Mouse (Mus musculus) cerebellum, adult 11 months (tissue): ENCODE measurements around the gene Cux1.
"Not testable (repeated sequence)": the region's sequence is repeated elsewhere in the genome, so short reads cannot be mapped to it uniquely, and the experiment has no call there.

ENCODE experiments used
- DNase-seq: peaks from one replicate; pipeline ENCODE4 v3.0.0; 2022

Cux1 gene

GRCm38 (mm10) chr5:136236611-136237010 lies 330.7 kb downstream of the Cux1 start:
- DNase-seq: no peak

GRCm38 (mm10) chr5:136230348-136231035 lies 336.8 kb downstream of the Cux1 start:
- no peak for DNase-seq

DNA sequence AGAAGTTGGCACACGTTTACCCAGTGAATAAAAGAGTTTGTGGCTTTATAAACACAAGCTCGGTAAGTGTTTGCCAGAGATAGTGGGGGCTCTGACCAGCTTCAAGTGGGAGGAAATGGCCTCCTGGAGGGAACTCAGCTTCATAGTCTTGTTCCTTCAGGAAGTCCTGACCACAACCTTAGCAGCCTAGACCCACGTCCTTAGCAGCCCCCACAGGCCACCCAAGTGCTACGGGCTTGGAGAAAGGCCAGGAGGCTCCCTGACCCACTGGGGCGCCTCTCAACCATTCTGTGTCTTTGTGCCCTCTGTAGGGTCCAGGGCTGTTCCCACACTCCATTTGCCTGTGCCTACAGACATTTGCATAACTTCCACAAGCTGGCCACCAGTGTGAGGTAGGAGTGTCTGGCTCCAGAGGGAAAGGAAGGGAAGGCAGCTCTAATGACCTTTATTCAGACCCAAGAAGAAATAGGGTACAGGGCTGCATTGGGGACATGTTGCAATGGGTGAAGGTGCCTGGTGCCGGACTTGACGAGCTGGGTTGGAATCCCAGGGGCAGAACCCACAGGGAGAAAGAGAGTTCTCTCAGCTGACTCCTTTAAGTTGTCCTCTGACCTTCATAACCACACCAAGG lies 340.9 kb downstream of the Cux1 start:
- DNase-seq: no peak

- DNase-seq: no peak
These were observed 348.7 kb downstream of the Cux1 start for GRCm38 (mm10) chr5:136218585-136218984.

DNA sequence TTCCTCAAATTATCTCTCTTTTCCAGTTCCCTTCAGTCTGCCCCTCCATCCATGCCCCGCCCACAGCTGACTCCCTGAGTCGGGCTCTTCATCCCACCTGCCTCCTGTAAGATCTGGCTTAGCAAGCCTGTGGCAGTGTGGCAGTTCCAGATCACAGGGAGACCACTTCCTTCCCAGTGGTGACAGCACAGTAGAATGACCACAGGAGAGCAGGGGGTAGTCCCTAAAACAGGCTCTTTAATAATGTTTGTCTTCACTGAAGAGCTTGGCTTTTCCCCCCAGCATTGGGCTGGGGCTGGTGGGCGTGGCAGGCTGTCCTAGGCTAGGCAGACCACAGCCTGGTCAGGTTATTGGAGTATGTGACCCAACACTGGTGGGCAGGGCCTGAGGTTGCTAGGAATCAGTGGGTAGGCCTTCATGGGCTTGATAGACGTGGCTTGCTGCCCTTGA lies 349.3 kb downstream of the Cux1 start:
- DNase-seq: no peak

GRCm38 (mm10) chr5:136217004-136217665 lies 350.2 kb downstream of the Cux1 start:
- no peak for DNase-seq

DNA sequence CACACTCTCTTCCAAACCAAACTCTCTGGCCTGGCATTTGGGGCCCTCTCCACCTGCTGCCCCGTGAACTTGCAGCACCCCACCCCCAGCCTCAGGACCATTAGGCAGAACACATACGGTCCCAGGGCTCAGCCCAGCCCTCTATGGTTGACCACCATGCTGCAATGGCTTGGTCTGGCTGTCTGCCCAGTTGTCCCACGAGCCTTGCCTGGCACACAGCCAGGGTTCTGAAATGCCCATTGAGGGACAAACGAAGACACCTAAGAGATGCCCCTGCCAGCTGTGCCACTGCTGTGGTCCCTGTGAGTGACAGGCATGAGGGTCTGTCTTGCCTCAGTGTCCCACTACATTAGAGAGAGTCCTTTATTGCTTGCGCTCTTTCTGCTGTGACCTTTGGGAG lies 351.3 kb downstream of the Cux1 start:
- DNase-seq: no peak

DNA sequence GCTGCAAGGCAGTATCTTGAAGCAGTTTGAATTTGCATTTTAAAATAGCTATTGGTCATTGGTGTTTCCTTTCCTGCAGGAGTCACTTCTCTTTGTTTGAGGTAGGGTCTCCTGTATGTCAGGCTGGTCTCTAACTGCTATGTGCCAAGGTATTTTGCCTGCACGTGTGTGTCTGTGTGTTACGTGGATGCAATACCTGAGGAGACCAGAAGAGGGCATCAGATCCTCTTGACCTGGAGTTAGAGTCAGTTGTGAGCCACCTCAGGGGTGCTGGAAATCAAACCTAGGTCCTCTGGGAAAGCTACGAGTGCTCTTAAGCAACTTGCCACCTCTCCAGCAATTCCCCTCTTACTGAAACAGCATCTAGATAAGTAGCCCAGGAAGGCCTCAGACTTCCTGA lies 352.1 kb downstream of the Cux1 start:
- no peak for DNase-seq

GRCm38 (mm10) chr5:136213716-136214115 lies 353.6 kb downstream of the Cux1 start:
- DNase-seq: no peak

DNA sequence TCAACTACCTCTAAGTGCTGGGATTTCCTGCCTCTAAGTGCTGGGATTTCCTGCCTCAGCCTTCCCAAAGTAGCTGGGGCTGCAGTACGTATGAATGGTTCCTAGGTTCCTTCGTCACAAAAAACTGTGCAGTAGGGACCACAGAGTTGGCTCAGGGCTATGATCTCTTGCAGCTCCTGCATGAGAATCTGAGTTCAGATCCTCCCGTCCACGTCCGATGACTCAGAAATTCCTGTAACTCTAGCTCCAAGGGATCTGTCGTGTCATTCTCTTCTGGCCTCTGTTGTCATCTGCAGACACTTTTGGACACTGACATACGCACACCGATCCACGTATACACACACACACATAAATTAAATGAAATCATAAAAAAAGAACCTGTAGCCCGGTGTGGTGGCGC lies 354.6 kb downstream of the Cux1 start:
- no peak for DNase-seq

DNA sequence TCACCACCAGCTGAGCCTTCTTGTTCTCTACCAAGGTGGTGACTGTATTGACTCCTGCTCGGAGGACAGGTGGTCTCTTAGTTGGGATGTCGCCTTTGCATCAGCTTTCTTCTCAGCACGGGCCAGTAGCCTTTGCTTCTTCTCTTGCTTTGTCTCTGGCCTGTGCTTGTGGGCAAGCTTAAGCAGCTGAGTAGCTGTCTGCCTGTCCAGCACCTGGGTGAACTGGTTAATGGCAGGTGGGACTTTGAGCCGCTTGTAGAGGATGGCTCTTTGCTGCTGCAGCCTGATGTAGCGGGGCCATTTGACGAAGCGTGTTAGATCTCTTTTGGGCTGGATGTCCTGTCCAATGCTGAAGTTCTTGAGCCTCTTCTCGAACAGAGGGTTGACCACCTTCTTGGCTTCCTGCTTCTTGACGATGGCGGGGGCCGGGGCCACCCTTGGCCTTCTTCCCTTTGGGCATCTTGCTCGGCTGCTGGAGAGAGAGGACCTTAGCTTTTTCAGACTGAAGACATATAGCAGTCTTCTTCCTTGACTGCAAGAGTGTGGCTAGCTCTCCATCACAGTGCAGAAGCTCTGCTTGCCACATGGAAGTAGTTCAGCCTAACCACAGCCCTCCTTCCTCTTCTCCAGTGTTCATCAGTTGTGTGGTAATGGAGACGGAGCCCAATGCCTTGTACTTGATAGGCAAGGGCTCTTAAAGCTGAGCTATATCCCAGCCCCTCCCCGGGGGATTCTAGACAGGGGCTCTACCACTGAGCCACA lies 355.8 kb downstream of the Cux1 start:
- not testable (repeated sequence) for DNase-seq

DNA sequence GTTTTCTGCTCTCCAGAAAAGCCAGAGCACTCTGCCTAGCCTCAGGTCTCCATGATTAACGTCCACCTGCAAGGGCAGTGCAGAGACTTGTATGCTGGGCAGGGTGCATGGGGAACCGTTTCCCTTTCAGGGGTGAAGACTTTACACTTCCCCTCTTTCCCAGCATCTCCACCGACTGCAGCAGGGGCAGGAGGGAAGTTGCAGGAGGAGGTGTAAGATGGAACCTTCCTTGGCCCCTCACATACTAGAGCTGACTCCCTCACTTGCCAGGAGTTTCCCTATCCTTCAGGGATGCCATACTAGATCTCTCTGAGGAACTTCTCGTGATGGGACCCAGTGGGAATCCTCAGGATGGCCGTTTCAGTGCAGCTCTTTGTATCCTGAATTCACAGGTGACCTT lies 356.7 kb downstream of the Cux1 start:
- no peak for DNase-seq

DNA sequence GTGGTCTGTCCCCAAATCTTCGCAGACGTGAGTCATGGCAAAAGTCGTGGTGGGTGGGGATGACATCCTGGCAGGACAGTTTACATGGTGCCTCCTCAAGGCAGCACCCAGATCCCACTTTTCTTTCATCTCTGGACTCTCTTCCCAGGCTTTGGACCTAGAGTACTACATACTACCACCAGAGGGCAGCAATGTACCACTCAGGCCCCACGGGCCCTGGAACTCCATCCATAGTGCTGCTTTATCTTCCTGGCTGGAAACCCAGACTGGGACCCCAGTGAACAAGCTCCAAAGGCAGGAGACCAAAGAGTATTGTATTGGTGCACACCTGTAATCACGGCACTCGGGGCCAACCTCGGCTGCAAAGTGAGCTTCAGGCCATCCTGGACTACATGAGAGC lies 365.5 kb downstream of the Cux1 start:
- DNase-seq: peak; percentile 50

GRCm38 (mm10) chr5:136199526-136199925 lies 367.8 kb downstream of the Cux1 start:
- DNase-seq: no peak

- DNase-seq: peak; percentile 93
These were observed 368.6 kb downstream of the Cux1 start, which contains the start of gene Prkrip1 for GRCm38 (mm10) chr5:136198474-136199391. Gene Prkrip1, minus strand, starts transcription at chr5:136198963.
